Mouse (Mus musculus) midbrain, embryonic 11.5 days (tissue): ENCODE measurements around the gene Muc5b. TPM values are rescaled to one million over a fixed set of nuclear protein-coding genes. Genes with fewer than 3 reads are reported as not detected.

ENCODE experiments used
- ATAC-seq: fragments of 200-750 bp; cut with Nextera tagmentation; 2 replicates; pipeline ENCODE4 v1.8.0; 2017; ENCODE audit warnings: moderate TSS enrichment, moderate library complexity; ENCODE audit not compliant: low FRiP score
- DNase-seq: peaks from one replicate; pipeline ENCODE4 v3.0.0; 2015; ENCODE audit warnings: low spot score; ENCODE audit errors: missing footprints
- H3K27ac ChIP-seq: fragments of 300-500 bp; sonication (generic); 2 replicates; pipeline ENCODE4 v1.5.1; 2014; ENCODE audit warnings: low read depth, low read length
- H3K27me3 ChIP-seq: fragments of 300-500 bp; sonication (generic); 2 replicates; pipeline ENCODE4 v1.6.1; 2014; ENCODE audit warnings: mild to moderate bottlenecking, low read length, moderate library complexity, mixed read lengths; ENCODE audit not compliant: control insufficient read depth, insufficient read depth
- H3K36me3 ChIP-seq: fragments of 300-500 bp; sonication (generic); 2 replicates; pipeline ENCODE4 v1.6.1; 2014; ENCODE audit warnings: mild to moderate bottlenecking, low read length, moderate library complexity, mixed read lengths; ENCODE audit not compliant: control insufficient read depth, insufficient read depth
- H3K4me1 ChIP-seq: fragments of 300-500 bp; sonication (generic); 2 replicates; pipeline ENCODE4 v1.6.1; 2014; ENCODE audit warnings: low read length; ENCODE audit not compliant: control insufficient read depth, insufficient read depth
- H3K4me2 ChIP-seq: fragments of 300-500 bp; sonication (generic); 2 replicates; pipeline ENCODE4 v1.6.1; 2014; ENCODE audit warnings: mild to moderate bottlenecking, moderate library complexity
- H3K4me3 ChIP-seq: fragments of 300-500 bp; sonication (generic); 2 replicates; pipeline ENCODE4 v1.5.1; 2014; ENCODE audit warnings: low read depth, low read length
- H3K9ac ChIP-seq: fragments of 300-500 bp; sonication (generic); 2 replicates; pipeline ENCODE4 v1.6.1; 2014; ENCODE audit warnings: low read length
- H3K9me3 ChIP-seq: fragments of 300-500 bp; sonication (generic); 2 replicates; pipeline ENCODE4 v1.6.1; 2016; ENCODE audit warnings: low read length; ENCODE audit not compliant: control insufficient read depth
- WGBS: fragments of 180-500 bp; shearing (Covaris S2); extraction: QIAGEN DNeasy Blood & Tissue Kit; methylation state at CpG from one replicate; pipeline ENCODE4 v1.1.7; 2014; 5-methylcytosine and 5-hydroxymethylcytosine counted together
- polyA plus RNA-seq: library from polyadenylated mRNA; unstranded; fragments of >200 nt; fragmentation: Nextera tagmentation; extraction: Ambion mirVana; gene quantifications from 2 replicates; pipeline ENCODE4 v1.2.1, GENCODE M21; 2014

Gene Muc5b
- polyA plus RNA-seq, 1 experiment from 2014 or later, result 0.01 TPM

- Histone ChIP-seq H3K4me2 (no peak overlapping the region), H3K4me1 (no peaks in the 10 kb centered on the region), H3K4me3 (no peak overlapping the region), H3K9me3 (no peaks in the 10 kb centered on the region), H3K27me3 (no peaks in the 10 kb centered on the region), H3K27ac (no peak overlapping the region), H3K9ac (no peak overlapping the region), H3K36me3 (peaks cover 2% of the 10 kb centered on the region; the same call in 1 of the 2 replicates)
- WGBS, result 83% methylated on average over 5 of the region's 5 CpGs
- DNase-seq (no peak), ATAC-seq (no peak)
Measured at GRCm38 (mm10) chr7:141870553-141870952, 31.7 kb downstream of the Muc5b start.

GRCm38 (mm10) chr7:141874891-141875290 is 36.0 kb downstream of the Muc5b start:
- no peak overlapping the region for H3K4me3 ChIP-seq
- H3K9ac ChIP-seq, result no peak overlapping the region
- no peaks in the 10 kb centered on the region for H3K9me3 ChIP-seq
- no peak for ATAC-seq
- peaks cover 2% of the 10 kb centered on the region; the same call in 1 of the 2 replicates for H3K36me3 ChIP-seq
- 94% methylated on average over 5 of the region's 5 CpGs for WGBS
- H3K27me3 ChIP-seq, result no peaks in the 10 kb centered on the region
- peak; percentile 37 for DNase-seq
- H3K4me1 ChIP-seq, result no peaks in the 10 kb centered on the region
- H3K4me2 ChIP-seq, result no peak overlapping the region
- H3K27ac ChIP-seq, result no peak overlapping the region

GRCm38 (mm10) chr7:141878813-141879212 is 39.9 kb downstream of the Muc5b start:
- DNase-seq, result peak; percentile 19
- Histone ChIP-seq H3K4me3 (no peak overlapping the region), H3K27me3 (no peaks in the 10 kb centered on the region), H3K36me3 (peaks cover 4% of the 10 kb centered on the region; the same call in 1 of the 2 replicates), H3K4me1 (no peaks in the 10 kb centered on the region), H3K27ac (no peak overlapping the region), H3K9ac (no peak overlapping the region), H3K9me3 (no peaks in the 10 kb centered on the region), H3K4me2 (no peak overlapping the region)
- 89% methylated on average over 2 of the region's 2 CpGs for WGBS
- no peak for ATAC-seq

- 94% methylated on average over 7 of the region's 7 CpGs for WGBS
Measured at GRCm38 (mm10) chr7:141892151-141892550, 53.3 kb downstream of the Muc5b start.

GRCm38 (mm10) chr7:141901825-141902224 is 63.0 kb downstream of the Muc5b start:
- H3K36me3 ChIP-seq, result no peaks in the 10 kb centered on the region
- ATAC-seq, result no peak; the same call in 1 of the 2 replicates
- under 1% methylated on average over 16 of the region's 16 CpGs for WGBS
- H3K4me1 ChIP-seq, result peaks cover 14% of the 10 kb centered on the region
- peak overlapping the region; percentile 94 for H3K9ac ChIP-seq
- H3K27me3 ChIP-seq, result no peaks in the 10 kb centered on the region; the same call in 1 of the 2 replicates
- peak overlapping the region; percentile 88 for H3K4me2 ChIP-seq
- no peaks in the 10 kb centered on the region for H3K9me3 ChIP-seq
- no peak for DNase-seq
- H3K27ac ChIP-seq, result peak overlapping the region; percentile 42; the same call in 1 of the 2 replicates
- H3K4me3 ChIP-seq, result peak overlapping the region; percentile 83

More at GRCm38 (mm10) chr7:141892151-141892550, 53.3 kb downstream of the Muc5b start:
- no peaks in the 10 kb centered on the region for H3K27me3 ChIP-seq
- H3K4me3 ChIP-seq, result no peak overlapping the region
- H3K36me3 ChIP-seq, result peaks cover 17% of the 10 kb centered on the region
- H3K4me2 ChIP-seq, result no peak overlapping the region
- no peaks in the 10 kb centered on the region for H3K4me1 ChIP-seq
- H3K9me3 ChIP-seq, result no peaks in the 10 kb centered on the region
- H3K9ac ChIP-seq, result no peak overlapping the region
- ATAC-seq (no peak), DNase-seq (no peak)
- no peak overlapping the region for H3K27ac ChIP-seq

GRCm38 (mm10) chr7:141902269-141902729 is 63.4 kb downstream of the Muc5b start:
- H3K4me2 ChIP-seq, result peak overlapping the region; percentile 88
- no peaks in the 10 kb centered on the region for H3K36me3 ChIP-seq
- H3K9me3 ChIP-seq, result no peaks in the 10 kb centered on the region
- ATAC-seq (peak; percentile 96), DNase-seq (peak; percentile 100)
- under 1% methylated on average over 35 of the region's 44 CpGs for WGBS
- H3K4me3 ChIP-seq, result peak overlapping the region; percentile 83
- peak overlapping the region; percentile 94 for H3K9ac ChIP-seq
- peak overlapping the region; percentile 42; the same call in 1 of the 2 replicates for H3K27ac ChIP-seq
- no peaks in the 10 kb centered on the region; the same call in 1 of the 2 replicates for H3K27me3 ChIP-seq
- H3K4me1 ChIP-seq, result peaks cover 14% of the 10 kb centered on the region

GRCm38 (mm10) chr7:141902791-141903190 is 63.9 kb downstream of the Muc5b start:
- no peak for DNase-seq
- H3K4me1 ChIP-seq, result peaks cover 14% of the 10 kb centered on the region

GRCm38 (mm10) chr7:141908591-141908990 is 69.7 kb downstream of the Muc5b start:
- Histone ChIP-seq H3K9me3 (no peaks in the 10 kb centered on the region), H3K27ac (no peak overlapping the region), H3K36me3 (no peaks in the 10 kb centered on the region), H3K27me3 (no peaks in the 10 kb centered on the region; the same call in 1 of the 2 replicates), H3K4me1 (no peaks in the 10 kb centered on the region), H3K4me3 (no peak overlapping the region), H3K9ac (no peak overlapping the region), H3K4me2 (no peak overlapping the region)
- ATAC-seq (no peak), DNase-seq (no peak)
- 83% methylated on average over 6 of the region's 6 CpGs for whole genome bisulfite sequencing

More at GRCm38 (mm10) chr7:141902791-141903190, 63.9 kb downstream of the Muc5b start:
- Histone ChIP-seq H3K4me3 (peak overlapping the region; percentile 34), H3K27ac (no peak overlapping the region), H3K36me3 (no peaks in the 10 kb centered on the region), H3K4me2 (peak overlapping the region; percentile 53), H3K9ac (peak overlapping the region; percentile 72), H3K27me3 (no peaks in the 10 kb centered on the region; the same call in 1 of the 2 replicates), H3K9me3 (no peaks in the 10 kb centered on the region)
- 68% methylated on average over 4 of the region's 4 CpGs for whole genome bisulfite sequencing
- ATAC-seq, result 0 out of 2 replicates have a peak, but pooled peaks have one; percentile 20

GRCm38 (mm10) chr7:141911305-141911704 is 72.4 kb downstream of the Muc5b start:
- ATAC-seq (no peak), DNase-seq (no peak)
- no peaks in the 10 kb centered on the region for H3K9me3 ChIP-seq
- no peak overlapping the region for H3K4me2 ChIP-seq
- H3K36me3 ChIP-seq, result no peaks in the 10 kb centered on the region
- no peak overlapping the region for H3K9ac ChIP-seq
- H3K4me1 ChIP-seq, result no peaks in the 10 kb centered on the region
- no peak overlapping the region for H3K4me3 ChIP-seq
- no peaks in the 10 kb centered on the region for H3K27me3 ChIP-seq
- H3K27ac ChIP-seq, result no peak overlapping the region
- 74% methylated on average over 3 of the region's 3 CpGs for WGBS
